Mouse (Mus musculus): ENCODE measurements around the gene Spata4.

Spata4 gene

GRCm38 (mm10) chr8:54600671-54601251, at the start of gene Spata4:
Gene Spata4 (plus strand): TSS chr8:54600781.
- Histone ChIP-seq H3K4me1 (replicated peaks; ENCODE audit: low read depth, low read length) (peaks cover 8% of the 10 kb centered on the region), H3K4me3 (replicated peaks; ENCODE audit: low read length) (peak within 1 kb of the TSS; percentile 58), H3K9me3 (ENCODE audit: low read length) (no peaks in the 10 kb centered on the region), H3K27me3 (ENCODE audit: insufficient read depth, low read length) (no peaks in the 10 kb centered on the region), H3K36me3 (ENCODE audit: insufficient read depth, low read length) (no peaks in the 10 kb centered on the region)
- TF ChIP-seq NANOG (IDR thresholded peaks at IDR 0.05; ENCODE audit: borderline replicate concordance, low read length) (no peak), POU5F1 (IDR thresholded peaks at IDR 0.05; ENCODE audit: borderline replicate concordance, low read length) (no peak), CTCF (conservative IDR thresholded peaks at IDR 0.05; ENCODE audit: low read length) (no peak)

GRCm38 (mm10) chr8:54554921-54555320, 45.7 kb upstream of the Spata4 start:
- no peaks in the 10 kb centered on the region for H3K27me3 ChIP-seq (ENCODE audit: insufficient read depth, low read length)
- no peak overlapping the region for H3K4me3 ChIP-seq (replicated peaks; ENCODE audit: low read length)
- no peaks in the 10 kb centered on the region for H3K9me3 ChIP-seq (ENCODE audit: low read length)
- H3K36me3 ChIP-seq (ENCODE audit: insufficient read depth, low read length) = no peaks in the 10 kb centered on the region
- no peak for TF ChIP-seq NANOG (IDR thresholded peaks at IDR 0.05; ENCODE audit: borderline replicate concordance, low read length)
- TF ChIP-seq CTCF (conservative IDR thresholded peaks at IDR 0.05; ENCODE audit: low read length) = no peak
- TF ChIP-seq POU5F1 (IDR thresholded peaks at IDR 0.05; ENCODE audit: borderline replicate concordance, low read length) = no peak
- H3K4me1 ChIP-seq (replicated peaks; ENCODE audit: low read depth, low read length) = no peaks in the 10 kb centered on the region

- H3K4me1 ChIP-seq (replicated peaks; ENCODE audit: low read depth, low read length) = peaks cover 6% of the 10 kb centered on the region; the same call in 1 of the 2 replicates
- no peaks in the 10 kb centered on the region for H3K27me3 ChIP-seq (ENCODE audit: insufficient read depth, low read length)
- no peak overlapping the region for H3K4me3 ChIP-seq (replicated peaks; ENCODE audit: low read length)
- TF ChIP-seq CTCF (conservative IDR thresholded peaks at IDR 0.05; ENCODE audit: low read length) = no peak
- TF ChIP-seq NANOG (IDR thresholded peaks at IDR 0.05; ENCODE audit: borderline replicate concordance, low read length) = no peak
- TF ChIP-seq POU5F1 (IDR thresholded peaks at IDR 0.05; ENCODE audit: borderline replicate concordance, low read length) = no peak
- H3K36me3 ChIP-seq (ENCODE audit: insufficient read depth, low read length) = no peaks in the 10 kb centered on the region
- no peaks in the 10 kb centered on the region for H3K9me3 ChIP-seq (ENCODE audit: low read length)
These were observed 38.4 kb upstream of the Spata4 start for GRCm38 (mm10) chr8:54562137-54562536.

- Histone ChIP-seq H3K4me1 (replicated peaks; ENCODE audit: low read depth, low read length) (peaks cover 6% of the 10 kb centered on the region; the same call in 1 of the 2 replicates), H3K27me3 (ENCODE audit: insufficient read depth, low read length) (no peaks in the 10 kb centered on the region), H3K9me3 (ENCODE audit: low read length) (no peaks in the 10 kb centered on the region), H3K36me3 (ENCODE audit: insufficient read depth, low read length) (no peaks in the 10 kb centered on the region), H3K4me3 (replicated peaks; ENCODE audit: low read length) (no peak overlapping the region)
- TF ChIP-seq NANOG (IDR thresholded peaks at IDR 0.05; ENCODE audit: borderline replicate concordance, low read length) (no peak), CTCF (conservative IDR thresholded peaks at IDR 0.05; ENCODE audit: low read length) (no peak), POU5F1 (IDR thresholded peaks at IDR 0.05; ENCODE audit: borderline replicate concordance, low read length) (no peak)
These were observed 35.4 kb upstream of the Spata4 start for GRCm38 (mm10) chr8:54565181-54565580.

- TF ChIP-seq NANOG (IDR thresholded peaks at IDR 0.05; ENCODE audit: borderline replicate concordance, low read length) = no peak
- no peak for TF ChIP-seq CTCF (conservative IDR thresholded peaks at IDR 0.05; ENCODE audit: low read length)
- TF ChIP-seq POU5F1 (IDR thresholded peaks at IDR 0.05; ENCODE audit: borderline replicate concordance, low read length) = no peak
- H3K27me3 ChIP-seq (ENCODE audit: insufficient read depth, low read length) = no peaks in the 10 kb centered on the region
- no peaks in the 10 kb centered on the region for H3K36me3 ChIP-seq (ENCODE audit: insufficient read depth, low read length)
These were observed 34.8 kb upstream of the Spata4 start for GRCm38 (mm10) chr8:54565603-54566260.

GRCm38 (mm10) chr8:54567168-54567567, 33.4 kb upstream of the Spata4 start:
- Histone ChIP-seq H3K27me3 (ENCODE audit: insufficient read depth, low read length) (no peaks in the 10 kb centered on the region), H3K9me3 (ENCODE audit: low read length) (no peaks in the 10 kb centered on the region), H3K36me3 (ENCODE audit: insufficient read depth, low read length) (no peaks in the 10 kb centered on the region), H3K4me3 (replicated peaks; ENCODE audit: low read length) (no peak overlapping the region), H3K4me1 (replicated peaks; ENCODE audit: low read depth, low read length) (peaks cover 6% of the 10 kb centered on the region; the same call in 1 of the 2 replicates)
- no peak for TF ChIP-seq POU5F1 (IDR thresholded peaks at IDR 0.05; ENCODE audit: borderline replicate concordance, low read length)
- TF ChIP-seq NANOG (IDR thresholded peaks at IDR 0.05; ENCODE audit: borderline replicate concordance, low read length) = no peak

More at GRCm38 (mm10) chr8:54565603-54566260, 34.8 kb upstream of the Spata4 start:
- no peaks in the 10 kb centered on the region for H3K9me3 ChIP-seq (ENCODE audit: low read length)
- H3K4me3 ChIP-seq (replicated peaks; ENCODE audit: low read length) = no peak overlapping the region
- peaks cover 6% of the 10 kb centered on the region; the same call in 1 of the 2 replicates for H3K4me1 ChIP-seq (replicated peaks; ENCODE audit: low read depth, low read length)

- Histone ChIP-seq H3K36me3 (ENCODE audit: insufficient read depth, low read length) (no peaks in the 10 kb centered on the region), H3K4me3 (replicated peaks; ENCODE audit: low read length) (no peak overlapping the region), H3K4me1 (replicated peaks; ENCODE audit: low read depth, low read length) (no peaks in the 10 kb centered on the region), H3K27me3 (ENCODE audit: insufficient read depth, low read length) (no peaks in the 10 kb centered on the region), H3K9me3 (ENCODE audit: low read length) (no peaks in the 10 kb centered on the region)
- TF ChIP-seq NANOG (IDR thresholded peaks at IDR 0.05; ENCODE audit: borderline replicate concordance, low read length) = no peak
- TF ChIP-seq POU5F1 (IDR thresholded peaks at IDR 0.05; ENCODE audit: borderline replicate concordance, low read length) = no peak
- TF ChIP-seq CTCF (conservative IDR thresholded peaks at IDR 0.05; ENCODE audit: low read length) = no peak
These were observed 29.7 kb upstream of the Spata4 start for GRCm38 (mm10) chr8:54570618-54571609.

GRCm38 (mm10) chr8:54581436-54581835, 19.1 kb upstream of the Spata4 start:
- Histone ChIP-seq H3K9me3 (ENCODE audit: low read length) (no peaks in the 10 kb centered on the region), H3K27me3 (ENCODE audit: insufficient read depth, low read length) (no peaks in the 10 kb centered on the region), H3K4me3 (replicated peaks; ENCODE audit: low read length) (no peak overlapping the region), H3K4me1 (replicated peaks; ENCODE audit: low read depth, low read length) (no peaks in the 10 kb centered on the region), H3K36me3 (ENCODE audit: insufficient read depth, low read length) (no peaks in the 10 kb centered on the region)
- TF ChIP-seq NANOG (IDR thresholded peaks at IDR 0.05; ENCODE audit: borderline replicate concordance, low read length) (no peak), CTCF (conservative IDR thresholded peaks at IDR 0.05; ENCODE audit: low read length) (no peak), POU5F1 (IDR thresholded peaks at IDR 0.05; ENCODE audit: borderline replicate concordance, low read length) (no peak)

Data from E14TG2a.4 (cell line).